ENCODE assay signal across 9 mouse cellular contexts in genomic region chr17:71783366-71783735, GRCm38 (mm10). TPM values are rescaled to one million over a fixed set of nuclear protein-coding genes. Genes with fewer than 3 reads are reported as not detected.
DNase-seq lines count a peak whose midpoint lies in the region; ATAC-seq and TF ChIP-seq lines count a peak whose summit lies in the region.
"Had no signal": no experiment of that assay in that cellular context is flagged by ENCODE, and none has a peak within 500 bp of the region (broad histone marks: within the 10 kb centered on the region; RNA-seq: fewer than 3 reads in every experiment).

No protein-coding gene starts in this region.

- peak overlapping the region; percentile 81 for H3K9ac ChIP-seq in kidney, embryonic 16.5 days (replicated peaks; ENCODE audit: low read length)
- no peak overlapping the region; the same call in 1 of the 2 replicates for H3K9ac ChIP-seq in embryonic facial prominence, embryonic 12.5 days
- H3K9ac ChIP-seq in heart, postnatal 0 days (replicated peaks; ENCODE audit: low read depth, low read length), result peak overlapping the region; percentile 73
- H3K9ac ChIP-seq in midbrain, embryonic 13.5 days (replicated peaks), result peak overlapping the region; percentile 89

- no peak for TF ChIP-seq EP300 in heart, postnatal 0 days (IDR thresholded peaks at IDR 0.05; ENCODE audit: low read depth)

- no peak for DNase-seq in kidney, postnatal 14 days
- peak; percentile 45 for DNase-seq in heart, postnatal 0 days (ENCODE audit: low spot score)
- DNase-seq in layer of hippocampus, postnatal 14 days (ENCODE audit: low spot score in 2 of 2), result no peak
- no peak for DNase-seq in c-Kit-positive CD71-positive TER-119-positive erythroid progenitor cells, embryonic 14.5 days (ENCODE audit: low spot score)
- no peak for DNase-seq in ovary, postnatal 10 days (ENCODE audit: low spot score)

- no peak for TF ChIP-seq CTCF in heart, postnatal 0 days (IDR thresholded peaks at IDR 0.05; ENCODE audit: low read depth)

- H3K4me2 ChIP-seq in kidney, embryonic 16.5 days (replicated peaks; ENCODE audit: low read depth, low read length), result peak overlapping the region; percentile 83
- H3K4me2 ChIP-seq in embryonic facial prominence, embryonic 12.5 days (replicated peaks), result peak overlapping the region; percentile 91
- peak overlapping the region; percentile 78 for H3K4me2 ChIP-seq in heart, postnatal 0 days (ENCODE audit: low read depth, low read length)
- peak overlapping the region; percentile 86 for H3K4me2 ChIP-seq in midbrain, embryonic 13.5 days (replicated peaks)

- H3K4me3 ChIP-seq in kidney, embryonic 16.5 days (ENCODE audit: low read length), result peak overlapping the region; percentile 67
- H3K4me3 ChIP-seq in embryonic facial prominence, embryonic 12.5 days, result peak overlapping the region; percentile 85
- H3K4me3 ChIP-seq in heart, postnatal 0 days (ENCODE audit: low read depth, low read length), result peak overlapping the region; percentile 62
- H3K4me3 ChIP-seq in midbrain, embryonic 13.5 days (replicated peaks), result peak overlapping the region; percentile 82

- H3K9me3 ChIP-seq in kidney, embryonic 16.5 days (ENCODE audit: low read length), result peaks cover 4% of the 10 kb centered on the region
- 0 out of 2 replicates have a peak, but pooled peaks cover 5% of the 10 kb centered on the region for H3K9me3 ChIP-seq in embryonic facial prominence, embryonic 12.5 days
- 0 out of 2 replicates have a peak, but pooled peaks cover 5% of the 10 kb centered on the region for H3K9me3 ChIP-seq in heart, postnatal 0 days (replicated peaks; ENCODE audit: control insufficient read depth, low read length)
- no peaks in the 10 kb centered on the region; the same call in 1 of the 2 replicates for H3K9me3 ChIP-seq in midbrain, embryonic 13.5 days

- no peak for ATAC-seq in kidney, embryonic 16.5 days (ENCODE audit: low FRiP score, low TSS enrichment)
- no peak for ATAC-seq in embryonic facial prominence, embryonic 12.5 days (ENCODE audit: insufficient number of reproducible peaks, insufficient read depth, low FRiP score, low TSS enrichment)
- peak; percentile 42 for ATAC-seq in heart, postnatal 0 days (ENCODE audit: insufficient read depth, low read depth)
- peak; percentile 15 for ATAC-seq in midbrain, embryonic 13.5 days

- 7% methylated on average over 10 of the region's 10 CpGs for WGBS in kidney, embryonic 16.5 days
- whole genome bisulfite sequencing in embryonic facial prominence, embryonic 12.5 days, result 12% methylated on average over 10 of the region's 10 CpGs
- WGBS in heart, postnatal 0 days, result 13% methylated on average over 10 of the region's 10 CpGs
- 4% methylated on average over 10 of the region's 10 CpGs for WGBS in midbrain, embryonic 13.5 days

- no peaks in the 10 kb centered on the region for H3K4me1 ChIP-seq in kidney, embryonic 16.5 days (ENCODE audit: insufficient read depth, low read length)
- peaks cover 6% of the 10 kb centered on the region; the same call in 1 of the 2 replicates for H3K4me1 ChIP-seq in embryonic facial prominence, embryonic 12.5 days
- peaks cover 8% of the 10 kb centered on the region for H3K4me1 ChIP-seq in heart, postnatal 0 days (ENCODE audit: control insufficient read depth, insufficient read depth)
- H3K4me1 ChIP-seq in midbrain, embryonic 13.5 days (replicated peaks), result peaks cover 18% of the 10 kb centered on the region

- 0 out of 2 replicates have a peak, but pooled peaks cover 19% of the 10 kb centered on the region for H3K27me3 ChIP-seq in kidney, embryonic 16.5 days (ENCODE audit: insufficient read depth, low read length)
- peaks cover 12% of the 10 kb centered on the region for H3K27me3 ChIP-seq in embryonic facial prominence, embryonic 12.5 days
- no peaks in the 10 kb centered on the region; the same call in 1 of the 2 replicates for H3K27me3 ChIP-seq in heart, postnatal 0 days (ENCODE audit: control insufficient read depth, insufficient read depth, low read length)
- H3K27me3 ChIP-seq in midbrain, embryonic 13.5 days, result no peaks in the 10 kb centered on the region

- H3K27ac ChIP-seq in kidney, embryonic 16.5 days (ENCODE audit: low read length), result no peak overlapping the region
- H3K27ac ChIP-seq in embryonic facial prominence, embryonic 12.5 days, result no peak overlapping the region
- peak overlapping the region; percentile 86 for H3K27ac ChIP-seq in heart, postnatal 0 days (ENCODE audit: low read depth)
- no peak overlapping the region for H3K27ac ChIP-seq in midbrain, embryonic 13.5 days

- H3K36me3 ChIP-seq in kidney, embryonic 16.5 days (ENCODE audit: insufficient read depth, low read length), result 0 out of 2 replicates have a peak, but pooled peaks cover 4% of the 10 kb centered on the region
- no peaks in the 10 kb centered on the region for H3K36me3 ChIP-seq in embryonic facial prominence, embryonic 12.5 days
- H3K36me3 ChIP-seq in heart, postnatal 0 days (replicated peaks; ENCODE audit: control insufficient read depth, insufficient read depth, low read length), result no peaks in the 10 kb centered on the region
- no peaks in the 10 kb centered on the region for H3K36me3 ChIP-seq in midbrain, embryonic 13.5 days

RNA-seq across cellular contexts. Expression of gene Clip4, which starts 15.1 kb away (rescaled TPM):
- polyA plus RNA-seq in kidney, embryonic 16.5 days (2015; fragmentation: Nextera tagmentation; extraction: Ambion mirVana), result 4.7 and 4.9 TPM in 2 replicates
- polyA plus RNA-seq in embryonic facial prominence, embryonic 12.5 days (2016; fragmentation: Nextera tagmentation; extraction: Ambion mirVana), result 8.2 and 8.8 TPM in 2 replicates
- 34.3 and 49.9 TPM in 2 replicates for total RNA-seq in heart, postnatal 0 days (2014; rRNA removed; ENCODE audit: low replicate concordance)
- polyA plus RNA-seq in heart, postnatal 0 days (2015; fragmentation: Nextera tagmentation; extraction: Ambion mirVana), result 43.4 and 51.2 TPM in 2 replicates
- polyA plus RNA-seq in midbrain, embryonic 13.5 days (2015; fragmentation: Nextera tagmentation; extraction: Ambion mirVana), result 9.1 and 9.3 TPM in 2 replicates
- 10 to 100 TPM; 71.5 to 79.2 TPM for total RNA-seq in layer of hippocampus, postnatal 14 days (2021)

RNA-seq across cellular contexts. Expression of gene Pcare, which starts 30.7 kb away (rescaled TPM):
- polyA plus RNA-seq in kidney, embryonic 16.5 days (2015; fragmentation: Nextera tagmentation; extraction: Ambion mirVana), result 0.04 TPM in 1 of 2 replicates, not detected in the other
- not detected in 2 replicates for polyA plus RNA-seq in embryonic facial prominence, embryonic 12.5 days (2016; fragmentation: Nextera tagmentation; extraction: Ambion mirVana)
- total RNA-seq in heart, postnatal 0 days (2014; rRNA removed; ENCODE audit: low replicate concordance), result not detected in 2 replicates
- polyA plus RNA-seq in heart, postnatal 0 days (2015; fragmentation: Nextera tagmentation; extraction: Ambion mirVana), result 0.03 TPM in 1 of 2 replicates, not detected in the other
- not detected in 2 replicates for polyA plus RNA-seq in midbrain, embryonic 13.5 days (2015; fragmentation: Nextera tagmentation; extraction: Ambion mirVana)
- under 1 TPM; 0.12 to 0.17 TPM for total RNA-seq in layer of hippocampus, postnatal 14 days (2021)
- polyA plus RNA-seq: spleen, adult 2 months had no signal

Comparison
In these comparisons a context has a peak if more than half of its experiments do, and no peak if none do; other contexts are left out.
1. ATAC-seq: peak in heart, postnatal 0 days (single experiment) and midbrain, embryonic 13.5 days (single experiment); none in kidney, embryonic 16.5 days (single experiment) and embryonic facial prominence, embryonic 12.5 days (single experiment).
2. Peak in every context shown above with its lines, with median percentiles within 50 percentile points of each other: H3K4me2 ChIP-seq and H3K4me3 ChIP-seq.